23 mouse cellular contexts compared by ENCODE assay signal in genomic region chr4:53525994-53526393, GRCm38 (mm10).
"Had no signal": no experiment of that assay in that cellular context is flagged by ENCODE, and none has a peak within 500 bp of the region (broad histone marks: within the 10 kb centered on the region; RNA-seq: fewer than 3 reads in every experiment).

No protein-coding gene starts in this region.

- H3K27ac ChIP-seq: heart, embryonic 15.5 days; hindbrain, embryonic 14.5 days; intestine, embryonic 15.5 days; limb, embryonic 10.5 days; limb, embryonic 12.5 days had no signal

- H3K4me2 ChIP-seq: heart, embryonic 11.5 days; heart, embryonic 13.5 days; heart, embryonic 15.5 days; hindbrain, embryonic 14.5 days; intestine, embryonic 15.5 days; limb, embryonic 12.5 days; liver, embryonic 11.5 days had no signal

- H3K9me3 ChIP-seq: heart, embryonic 13.5 days; heart, embryonic 15.5 days; intestine, embryonic 15.5 days; limb, embryonic 10.5 days; limb, embryonic 12.5 days had no signal

- H3K4me3 ChIP-seq: heart, embryonic 13.5 days; heart, embryonic 15.5 days; intestine, embryonic 15.5 days; left cerebral cortex, adult 2 months; limb, embryonic 10.5 days; limb, embryonic 12.5 days had no signal

- H3K27me3 ChIP-seq: heart, embryonic 13.5 days; heart, embryonic 15.5 days; intestine, embryonic 15.5 days; limb, embryonic 12.5 days had no signal

- H3K4me1 ChIP-seq: intestine, embryonic 15.5 days; limb, embryonic 10.5 days; limb, embryonic 12.5 days had no signal

- DNase-seq: forebrain, postnatal 0 days; gastrocnemius, postnatal 25 days; heart, adult 18-20 months; heart, postnatal 14 days; heart, postnatal 36 days; kidney, adult 18-20 months; kidney, adult 8-10 months; kidney, postnatal 10 days; kidney, postnatal 25 days; kidney, postnatal 4 days; liver had no signal

- H3K36me3 ChIP-seq: heart, embryonic 15.5 days; intestine, embryonic 15.5 days; limb, embryonic 10.5 days; limb, embryonic 12.5 days had no signal

- ATAC-seq: hindbrain, embryonic 16.5 days; inflammation-experienced regulatory T-cells, adult 6 months; intestine, embryonic 15.5 days; intestine, postnatal 0 days had no signal

- H3K9ac ChIP-seq: forebrain, postnatal 0 days; heart, embryonic 13.5 days; heart, embryonic 15.5 days; hindbrain, embryonic 14.5 days; intestine, embryonic 15.5 days; limb, embryonic 12.5 days had no signal
